Mouse (Mus musculus) heart, adult 2 months (tissue): ENCODE measurements around the gene Gm10912.

ENCODE experiments used
- CTCF ChIP-seq: fragments of 200-600 bp; IDR thresholded peaks from 2 replicates; pipeline ENCODE4 v1.8.1; 2022; ENCODE audit warnings: antibody characterized with exemption, mild to moderate bottlenecking, moderate library complexity
- EP300 ChIP-seq: fragments of 200-500 bp; IDR thresholded peaks from 2 replicates; pipeline ENCODE4 v1.6.1; 2011; ENCODE audit warnings: low read depth, low read length, control low read depth; ENCODE audit not compliant: insufficient read depth
- POLR2A ChIP-seq: fragments of 200-500 bp; IDR thresholded peaks from 2 replicates; pipeline ENCODE4 v1.6.1; 2011; ENCODE audit warnings: mild to moderate bottlenecking, low read depth, low read length, control low read depth; ENCODE audit not compliant: insufficient read depth

GRCm38 (mm10) chr2:104082474-104082873 is 16.8 kb downstream of the Gm10912 start:
- TF ChIP-seq CTCF (no peak), EP300 (no peak), POLR2A (no peak)
